Mouse (Mus musculus) ES-E14 (cell line): ENCODE results near the gene Hdac5. TPM values are rescaled to one million over a fixed set of nuclear protein-coding genes. Genes with fewer than 3 reads are reported as not detected.

ENCODE experiments used
- DNase-seq: peaks from one replicate; pipeline ENCODE4 v3.0.0-alpha.2; 2013; ENCODE audit warnings: low read depth, low spot score
- H3K27ac ChIP-seq: 2 replicates; pipeline ENCODE4 v1.5.1; 2012; ENCODE audit warnings: low read depth, mild to moderate bottlenecking, low read length, moderate library complexity, mixed read lengths; ENCODE audit not compliant: poor library complexity, insufficient read depth, severe bottlenecking
- H3K36me3 ChIP-seq: 2 replicates; pipeline ENCODE4 v1.6.1; 2012; ENCODE audit warnings: mild to moderate bottlenecking, low read length, moderate library complexity, mixed read lengths; ENCODE audit not compliant: control insufficient read depth, poor library complexity, insufficient read depth, severe bottlenecking
- H3K4me1 ChIP-seq, 2 experiments: fragments of 150-350 bp in 1 of 2; sonication (generic) in 1 of 2; 2 replicates each; pipeline ENCODE4 v1.6.1; 2012; ENCODE audit warnings: low read length in 2 of 2, mild to moderate bottlenecking in 1 of 2, mixed read lengths in 1 of 2; ENCODE audit not compliant: control insufficient read depth in 2 of 2, insufficient read depth in 2 of 2, poor library complexity in 1 of 2
- H3K4me3 ChIP-seq, 2 experiments: fragments of 150-350 bp in 1 of 2; sonication (generic) in 1 of 2; 2 replicates each; pipeline ENCODE4 v1.5.1; 2012; ENCODE audit warnings: low read length in 2 of 2, low read depth in 1 of 2, mild to moderate bottlenecking in 1 of 2, mixed read lengths in 1 of 2; ENCODE audit not compliant: insufficient read depth in 1 of 2, poor library complexity in 1 of 2, severe bottlenecking in 1 of 2
- H3K9ac ChIP-seq: 2 replicates; pipeline ENCODE4 v1.6.1; 2012; ENCODE audit warnings: low read depth, mild to moderate bottlenecking, low read length, mixed read lengths; ENCODE audit not compliant: poor library complexity, insufficient read depth, severe bottlenecking
- H3K9me3 ChIP-seq: fragments of 150-350 bp; sonication (generic); 2 replicates; pipeline ENCODE4 v1.6.1; 2012; ENCODE audit warnings: low read depth, mild to moderate bottlenecking, low read length; ENCODE audit not compliant: control insufficient read depth, insufficient read depth
- CHD2 ChIP-seq: IDR thresholded peaks from 2 replicates; pipeline ENCODE4 v1.6.1; 2014; ENCODE audit warnings: mild to moderate bottlenecking, low read depth, low read length, inconsistent platforms
- HCFC1 ChIP-seq: IDR thresholded peaks from 2 replicates; pipeline ENCODE4 v1.6.1; 2012; ENCODE audit warnings: low read length, inconsistent platforms, borderline replicate concordance; ENCODE audit not compliant: insufficient read depth
- MAFK ChIP-seq: IDR thresholded peaks from 2 replicates; pipeline ENCODE4 v1.6.1; 2014; ENCODE audit warnings: mild to moderate bottlenecking, low read depth, low read length, inconsistent platforms; ENCODE audit not compliant: insufficient read depth
- ZC3H11A ChIP-seq: IDR thresholded peaks from 2 replicates; pipeline ENCODE4 v1.6.1; 2012; ENCODE audit warnings: low read depth, mild to moderate bottlenecking, inconsistent platforms, low read length, borderline replicate concordance
- ZNF384 ChIP-seq: IDR thresholded peaks from 2 replicates; pipeline ENCODE4 v1.6.1; 2012; ENCODE audit warnings: low read depth, low read length, inconsistent platforms
- in situ Hi-C, 2 experiments: fragments of 600-800 bp; cut with MboI; formaldehyde crosslinking; loops; one replicate each; pipeline ENCODE4 v1.15.1; 2025; ENCODE audit warnings: low sequenced_read_pairs in 2 of 2, inconsistent platforms in 1 of 2; ENCODE audit not compliant: unreplicated experiment in 2 of 2
- total RNA-seq: library from RNA; depleted of rRNA; stranded (reverse); fragments of 300-350 nt; gene quantifications from 2 replicates; pipeline ENCODE4 v1.2.3, GENCODE M21; 2012

Hdac5 gene
- total RNA-seq, 1 experiment = 33.3 TPM

DNA sequence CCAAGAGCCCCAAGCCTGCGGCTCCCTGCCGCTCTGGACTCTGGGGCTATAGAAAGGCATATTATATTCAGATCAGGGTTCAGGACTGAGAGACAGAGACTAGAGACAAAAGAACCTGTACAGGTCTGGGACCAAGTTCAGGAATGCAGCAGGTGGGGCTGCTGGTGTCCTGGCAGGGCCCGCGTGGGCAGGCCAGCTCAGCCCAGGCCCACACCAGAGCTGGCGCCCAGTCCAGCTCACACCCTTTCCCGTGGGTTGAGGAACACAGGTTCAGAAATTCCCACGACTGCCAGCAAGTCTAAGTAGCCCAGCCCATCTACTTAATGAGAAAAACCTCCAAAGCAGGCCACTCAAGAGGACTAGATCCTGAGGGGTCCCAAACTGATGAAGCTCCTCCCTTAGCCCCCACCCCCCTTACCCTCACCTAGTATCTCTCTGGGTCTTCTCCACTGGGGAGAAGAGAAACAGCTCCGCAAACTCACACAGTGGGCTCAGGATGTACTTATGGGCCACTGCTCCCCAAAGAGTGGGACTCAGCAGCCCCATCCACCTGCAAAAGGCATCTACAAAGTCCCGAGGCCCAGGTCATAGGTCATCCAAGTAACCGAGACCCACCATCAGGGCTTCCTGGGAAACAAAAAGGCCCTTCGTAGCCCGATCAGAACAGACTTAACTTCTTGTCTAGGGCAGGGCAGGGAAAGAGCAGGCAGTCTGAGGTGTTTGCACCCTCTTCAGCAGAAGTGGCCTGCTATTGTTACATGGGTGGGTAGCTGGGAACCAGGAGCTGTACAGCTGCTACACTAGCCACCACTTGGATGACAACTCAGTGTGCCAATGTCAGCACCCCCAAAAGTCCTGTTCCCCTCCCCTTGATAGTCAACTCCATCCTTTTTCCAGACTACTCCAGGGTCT is 3.6 kb downstream of the Hdac5 start:
- in situ Hi-C loops = no loop called here
- Histone ChIP-seq H3K4me3 (no peak overlapping the region), H3K9me3 (no peaks in the 10 kb centered on the region), H3K9ac (no peak overlapping the region), H3K27ac (no peak overlapping the region), H3K36me3 (peaks cover 4% of the 10 kb centered on the region; the same call in 1 of the 2 replicates), H3K4me1 (peaks cover 13 to 57% of the 10 kb centered on the region in 2 experiments; a peak in 3 of 4 replicates)
- DNase-seq = no peak
- TF ChIP-seq CHD2 = no peak
- TF ChIP-seq ZNF384 = no peak
- TF ChIP-seq HCFC1 = no peak
- TF ChIP-seq MAFK = no peak
- TF ChIP-seq ZC3H11A = no peak

DNA sequence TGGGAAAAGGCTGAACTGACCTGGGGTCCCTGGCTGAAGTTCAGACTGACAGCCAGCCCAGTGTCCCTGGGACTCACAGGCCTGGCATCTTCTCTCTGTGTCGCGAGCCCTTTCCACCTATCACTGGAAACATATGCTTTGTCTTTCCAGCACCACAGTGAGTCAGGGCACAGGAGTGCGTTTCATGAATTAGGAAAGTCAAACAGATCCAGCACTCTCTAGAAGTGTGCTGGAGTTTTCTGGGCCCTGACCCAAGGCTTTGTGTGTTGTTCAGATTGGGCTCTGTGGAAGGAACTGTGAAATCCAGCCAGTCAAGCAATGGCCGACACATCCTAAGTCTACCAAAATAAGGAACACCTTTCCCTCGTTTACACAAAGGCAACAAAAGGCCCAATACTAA is 4.7 kb downstream of the Hdac5 start:
- Histone ChIP-seq H3K9ac (no peak overlapping the region), H3K4me1 (peaks cover 11 to 57% of the 10 kb centered on the region in 2 experiments; a peak in 3 of 4 replicates), H3K27ac (no peak overlapping the region), H3K9me3 (no peaks in the 10 kb centered on the region), H3K4me3 (no peak overlapping the region), H3K36me3 (peaks cover 4% of the 10 kb centered on the region; the same call in 1 of the 2 replicates)
- no peak for DNase-seq
- in situ Hi-C loops = no loop called here
- TF ChIP-seq ZC3H11A (no peak), HCFC1 (no peak), ZNF384 (no peak), CHD2 (no peak), MAFK (no peak)

DNA sequence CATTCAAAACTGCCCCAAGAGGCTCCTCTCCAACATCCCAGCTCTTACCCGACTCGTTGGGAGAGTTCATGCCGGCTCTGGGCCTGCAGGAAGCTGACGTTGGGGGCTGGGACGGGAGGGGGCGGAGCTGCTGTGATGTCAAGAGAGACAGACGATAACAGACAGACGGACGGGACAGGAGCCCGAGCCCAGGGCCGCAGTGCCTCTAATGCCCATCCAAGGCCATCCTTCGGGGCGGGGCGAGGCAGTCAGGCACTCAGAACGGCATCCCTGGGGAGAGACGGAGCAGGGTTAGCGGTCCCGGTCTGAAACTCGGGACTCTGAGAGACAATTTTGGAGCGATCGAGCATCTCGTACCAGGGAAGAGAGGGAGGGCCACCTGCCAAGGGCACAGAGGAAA is 5.3 kb downstream of the Hdac5 start:
- no peak overlapping the region for H3K27ac ChIP-seq
- no peak for TF ChIP-seq ZC3H11A
- TF ChIP-seq HCFC1 = no peak
- no peak for TF ChIP-seq ZNF384
- TF ChIP-seq MAFK = no peak
- TF ChIP-seq CHD2 = no peak
- 0 out of 4 replicates have a peak overlapping the region, but pooled peaks of 1 of the 2 experiments have one; percentile 2 for H3K4me3 ChIP-seq
- peaks cover 4% of the 10 kb centered on the region; the same call in 1 of the 2 replicates for H3K36me3 ChIP-seq
- in situ Hi-C loops = no loop called here
- no peak for DNase-seq
- no peak overlapping the region for H3K9ac ChIP-seq
- peaks cover 11 to 57% of the 10 kb centered on the region in 2 experiments; a peak in 3 of 4 replicates for H3K4me1 ChIP-seq
- no peaks in the 10 kb centered on the region for H3K9me3 ChIP-seq

DNA sequence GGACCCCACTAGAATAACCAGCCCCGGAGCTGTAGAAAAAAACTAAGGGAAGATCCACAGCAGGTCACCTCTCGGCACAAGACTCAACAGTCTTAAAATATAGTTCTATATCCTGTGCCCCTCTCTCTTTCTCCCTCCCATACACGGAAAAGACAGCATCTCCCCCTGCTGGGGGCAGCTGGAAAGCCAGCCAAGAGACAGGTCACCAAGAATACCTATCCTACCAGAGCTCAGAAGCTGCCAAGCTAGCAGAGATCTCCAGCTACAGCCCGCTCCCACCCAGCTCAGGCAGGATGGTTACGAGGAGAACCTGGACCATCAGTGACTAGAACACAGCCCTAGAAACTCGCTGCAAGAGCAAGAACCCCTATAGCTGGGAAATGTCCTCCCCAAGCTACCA is 6.8 kb downstream of the Hdac5 start:
- Histone ChIP-seq H3K4me1 (peaks cover 7 to 56% of the 10 kb centered on the region in 2 experiments; a peak in 3 of 4 replicates), H3K9me3 (no peaks in the 10 kb centered on the region), H3K4me3 (no peak overlapping the region), H3K9ac (no peak overlapping the region), H3K36me3 (peaks cover 5% of the 10 kb centered on the region; the same call in 1 of the 2 replicates), H3K27ac (no peak overlapping the region)
- in situ Hi-C loops = no loop called here
- TF ChIP-seq ZNF384 (no peak), HCFC1 (no peak), ZC3H11A (no peak), CHD2 (no peak), MAFK (no peak)
- peak; percentile 52 for DNase-seq
